Mouse (Mus musculus): Measurements from ENCODE around the gene Cdr2. TPM values are rescaled to one million over a fixed set of nuclear protein-coding genes. Genes with fewer than 3 reads are reported as not detected.
"Not testable (repeated sequence)": the region's sequence is repeated elsewhere in the genome, so short reads cannot be mapped to it uniquely, and the experiment has no call there.

Cdr2 gene
- polyA plus RNA-seq, 1 experiment from 2014 or later = 14.4 TPM

GRCm38 (mm10) chr7:120917592-120918461, 64.3 kb downstream of the Cdr2 start, which contains the start of gene Polr3e:
Polr3e (plus strand) TSS chr7:120917744.
- Histone ChIP-seq H3K27me3 (ENCODE audit: insufficient read depth, poor library complexity, severe bottlenecking) (no peaks in the 10 kb centered on the region), H3K9me3 (no peaks in the 10 kb centered on the region), H3K4me1 (peaks cover 10% of the 10 kb centered on the region; the same call in 1 of the 2 replicates), H3K36me3 (peaks cover 6% of the 10 kb centered on the region), H3K27ac (peak within 1 kb of the TSS; percentile 97), H3K4me3 (peak within 1 kb of the TSS; percentile 100)
- DNase-seq (ENCODE audit: low spot score) = peak; percentile 99
- WGBS = under 1% methylated on average over 87 of the region's 102 CpGs

- H3K27ac ChIP-seq = peak overlapping the region; percentile 97; the same call in 1 of the 2 replicates
Observed at GRCm38 (mm10) chr7:120917279-120917591, 64.9 kb downstream of the Cdr2 start.

GRCm38 (mm10) chr7:120916262-120916875, 65.7 kb downstream of the Cdr2 start:
- DNase-seq (ENCODE audit: low spot score) = no peak
- WGBS = 38% methylated on average over 11 of the region's 11 CpGs
- H3K4me3 ChIP-seq = peak overlapping the region; percentile 100

More at GRCm38 (mm10) chr7:120917279-120917591, 64.9 kb downstream of the Cdr2 start:
- Histone ChIP-seq H3K27me3 (ENCODE audit: insufficient read depth, poor library complexity, severe bottlenecking) (no peaks in the 10 kb centered on the region), H3K4me1 (peaks cover 8% of the 10 kb centered on the region; the same call in 1 of the 2 replicates), H3K4me3 (peak overlapping the region; percentile 100), H3K36me3 (peaks cover under 1% of the 10 kb centered on the region; the same call in 1 of the 2 replicates), H3K9me3 (no peaks in the 10 kb centered on the region)
- 10% methylated on average over 12 of the region's 12 CpGs for WGBS
- no peak for DNase-seq (ENCODE audit: low spot score)

GRCm38 (mm10) chr7:120913332-120913731, 68.8 kb downstream of the Cdr2 start:
- 34% methylated on average over 1 of the region's 1 CpGs for WGBS
- DNase-seq (ENCODE audit: low spot score) = no peak
- peaks cover 1% of the 10 kb centered on the region; the same call in 1 of the 2 replicates for H3K4me1 ChIP-seq
- H3K9me3 ChIP-seq = no peaks in the 10 kb centered on the region
- no peak overlapping the region for H3K4me3 ChIP-seq
- no peaks in the 10 kb centered on the region for H3K27me3 ChIP-seq (ENCODE audit: insufficient read depth, poor library complexity, severe bottlenecking)
- H3K36me3 ChIP-seq = no peaks in the 10 kb centered on the region
- no peak overlapping the region for H3K27ac ChIP-seq

More at GRCm38 (mm10) chr7:120916262-120916875, 65.7 kb downstream of the Cdr2 start:
- Histone ChIP-seq H3K27ac (no peak overlapping the region), H3K36me3 (no peaks in the 10 kb centered on the region), H3K9me3 (no peaks in the 10 kb centered on the region), H3K4me1 (peaks cover 8% of the 10 kb centered on the region; the same call in 1 of the 2 replicates), H3K27me3 (ENCODE audit: insufficient read depth, poor library complexity, severe bottlenecking) (no peaks in the 10 kb centered on the region)

GRCm38 (mm10) chr7:120911268-120911667, 70.8 kb downstream of the Cdr2 start:
- H3K27me3 ChIP-seq (ENCODE audit: insufficient read depth, poor library complexity, severe bottlenecking); H3K4me3 ChIP-seq; H3K27ac ChIP-seq; DNase-seq (ENCODE audit: low spot score); H3K9me3 ChIP-seq; H3K36me3 ChIP-seq; H3K4me1 ChIP-seq: not testable (repeated sequence)
- WGBS = 92% methylated on average over 6 of the region's 6 CpGs

- not testable (repeated sequence) for DNase-seq (ENCODE audit: low spot score); H3K9me3 ChIP-seq; H3K4me1 ChIP-seq; H3K36me3 ChIP-seq; H3K27me3 ChIP-seq (ENCODE audit: insufficient read depth, poor library complexity, severe bottlenecking); H3K4me3 ChIP-seq; H3K27ac ChIP-seq
- WGBS = 67% methylated on average over 3 of the region's 3 CpGs
Observed at GRCm38 (mm10) chr7:120910172-120910571, 71.9 kb downstream of the Cdr2 start.

Other genes with a start within 250 kb of the Cdr2 start
- gene Vwa3a, start 243.0 kb downstream of the Cdr2 start, polyA plus RNA-seq (2016; fragmentation: Nextera tagmentation; extraction: Ambion mirVana) = 0.39 and 0.60 TPM in 2 replicates
- not detected in 2 replicates for gene Gm5737, start 169.9 kb downstream of the Cdr2 start, polyA plus RNA-seq (2016; fragmentation: Nextera tagmentation; extraction: Ambion mirVana)
- gene Eef2k, start 139.5 kb downstream of the Cdr2 start, polyA plus RNA-seq (2016; fragmentation: Nextera tagmentation; extraction: Ambion mirVana) = 16.3 and 17.3 TPM in 2 replicates
- gene Polr3e, start 64.6 kb downstream of the Cdr2 start, polyA plus RNA-seq (2016; fragmentation: Nextera tagmentation; extraction: Ambion mirVana) = 32.3 and 36.9 TPM in 2 replicates
- 0.11 TPM in 1 of 2 replicates, not detected in the other for gene Mfsd13b, start 197 bp upstream of the Cdr2 start, polyA plus RNA-seq (2016; fragmentation: Nextera tagmentation; extraction: Ambion mirVana)
- gene Mettl9, start 52.1 kb upstream of the Cdr2 start, polyA plus RNA-seq (2016; fragmentation: Nextera tagmentation; extraction: Ambion mirVana) = 93.7 and 135 TPM in 2 replicates
- 0.39 and 0.92 TPM in 2 replicates for gene Igsf6, start 92.3 kb upstream of the Cdr2 start, polyA plus RNA-seq (2016; fragmentation: Nextera tagmentation; extraction: Ambion mirVana)
- 0.04 TPM in 1 of 2 replicates, not detected in the other for gene Otoa, start 99.3 kb upstream of the Cdr2 start, polyA plus RNA-seq (2016; fragmentation: Nextera tagmentation; extraction: Ambion mirVana)